Mouse (Mus musculus) kidney, adult 2 months (tissue): ENCODE measurements around the gene Rnf24.

Source experiments
- CTCF ChIP-seq: fragments of 200-500 bp; conservative IDR thresholded peaks from 2 replicates; pipeline ENCODE4 v1.5.1; 2011; ENCODE audit warnings: low read depth, mild to moderate bottlenecking, control low read depth, low read length, moderate library complexity, mixed read lengths; ENCODE audit not compliant: insufficient read depth, insufficient read length
- POLR2A ChIP-seq: fragments of 200-500 bp; IDR thresholded peaks from one replicate; pipeline ENCODE4 v1.6.1; 2011; ENCODE audit warnings: low read depth, low read length, control low read depth

DNA sequence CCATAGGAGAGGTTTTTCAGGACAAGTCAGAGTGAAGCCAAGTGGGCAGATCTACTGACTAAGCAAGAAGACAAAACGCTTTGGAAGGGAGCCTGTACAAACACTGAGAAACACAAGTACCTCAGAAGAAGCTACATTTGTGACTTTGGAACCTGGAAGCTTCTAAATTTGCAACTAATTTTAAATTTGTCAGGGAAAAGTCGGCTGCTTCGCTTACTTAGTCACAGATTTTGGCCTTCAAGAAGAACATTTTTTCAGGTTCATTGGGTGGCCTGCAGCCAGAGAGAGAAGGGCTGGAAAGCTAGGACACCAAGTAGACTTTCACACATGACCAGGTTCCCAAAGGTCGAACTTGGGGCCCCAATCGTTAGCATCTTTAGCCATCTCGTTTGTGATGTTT, 21.0 kb upstream of the Rnf24 start:
- TF ChIP-seq CTCF (no peak), POLR2A (no peak)
